Mouse (Mus musculus) urinary bladder, postnatal 4 days (tissue): ENCODE measurements around the gene Strn3.
"Not testable (repeated sequence)": the region's sequence is repeated elsewhere in the genome, so short reads cannot be mapped to it uniquely, and the experiment has no call there.

Source experiments
- DNase-seq, 2 experiments: peaks; one replicate each; pipeline ENCODE4 v3.0.0; 2021 to 2022; ENCODE audit warnings: low spot score in 2 of 2

The Strn3 gene

GRCm38 (mm10) chr12:51694096-51694495 is 2.4 kb upstream of the Strn3 start:
- DNase-seq, result no peak

- no peak for DNase-seq
Measured at GRCm38 (mm10) chr12:51693419-51693818, 1.7 kb upstream of the Strn3 start.

GRCm38 (mm10) chr12:51692870-51693269 is 1.2 kb upstream of the Strn3 start:
- DNase-seq, result not testable (repeated sequence)

DNA sequence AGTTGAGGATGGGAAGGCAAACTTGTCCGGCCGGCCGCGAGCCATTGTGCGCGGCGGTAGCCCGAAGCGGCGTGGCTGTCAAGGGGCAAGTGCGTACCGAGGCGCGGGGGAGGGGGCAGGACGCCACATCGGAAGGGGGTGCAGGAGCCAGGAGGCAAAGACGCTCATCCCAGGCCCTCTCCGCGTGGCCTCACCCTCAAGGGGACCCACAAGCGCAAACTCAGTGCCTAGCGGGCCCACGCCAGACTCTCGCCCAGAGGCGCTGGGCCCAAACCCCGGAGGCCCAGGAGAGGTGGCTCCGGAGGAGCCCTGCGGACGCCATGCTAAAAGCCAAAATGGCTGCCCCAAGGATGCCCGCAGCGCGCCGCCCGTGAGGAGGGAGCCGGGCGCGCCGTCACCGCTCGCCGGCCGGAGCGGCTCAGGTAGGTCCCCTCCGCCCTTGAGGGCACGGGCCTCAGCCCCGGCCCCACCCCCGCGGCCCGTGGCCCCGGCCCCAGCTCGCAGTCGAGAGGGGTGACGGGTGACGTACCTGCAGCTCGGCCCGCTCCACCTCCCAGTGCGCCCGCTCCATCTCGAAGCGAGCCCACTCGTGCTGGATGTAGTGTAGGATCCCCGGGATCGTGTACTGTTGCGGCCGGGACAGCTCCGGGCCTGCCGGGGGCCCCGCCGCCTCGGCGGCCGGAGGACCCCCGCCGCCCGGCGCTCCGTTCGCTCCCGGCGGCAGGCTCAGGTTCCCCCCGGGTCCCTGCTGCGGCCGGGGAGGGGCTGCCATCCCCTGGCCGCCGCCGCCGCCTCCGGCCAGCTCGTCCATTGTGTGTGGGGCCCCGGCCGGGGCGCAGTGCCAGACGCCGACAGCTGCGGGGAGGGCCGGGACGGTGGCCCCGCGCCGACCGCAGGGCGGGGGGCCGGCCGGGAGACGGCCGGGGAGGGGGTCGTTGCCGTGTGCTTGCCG is 528 bp downstream of the Strn3 start, which contains the start of gene Ap4s1:
Ap4s1 (plus strand) TSS at position 141 of the 952 bp plus-strand sequence.
- DNase-seq, result peak; percentile 59 to 63

DNA sequence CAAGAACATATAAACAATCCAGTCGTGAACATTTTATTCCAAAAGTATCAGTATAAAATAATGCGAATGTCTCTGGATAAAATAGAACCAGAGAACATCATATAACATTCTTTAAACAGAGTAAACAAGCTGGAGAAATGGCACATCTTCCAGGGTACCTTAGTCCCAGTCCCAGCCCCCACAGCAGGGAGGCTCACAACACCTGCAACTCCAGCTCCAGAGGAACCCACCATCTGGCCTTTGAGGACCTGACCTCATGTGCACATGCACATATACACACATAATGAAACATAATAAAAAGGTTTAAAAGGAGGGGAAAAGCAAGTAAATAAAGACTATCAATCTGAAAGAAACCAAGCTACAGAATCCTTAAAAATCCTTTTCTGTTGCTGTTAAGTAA is 3.2 kb downstream of the Strn3 start:
- DNase-seq, result no peak

DNA sequence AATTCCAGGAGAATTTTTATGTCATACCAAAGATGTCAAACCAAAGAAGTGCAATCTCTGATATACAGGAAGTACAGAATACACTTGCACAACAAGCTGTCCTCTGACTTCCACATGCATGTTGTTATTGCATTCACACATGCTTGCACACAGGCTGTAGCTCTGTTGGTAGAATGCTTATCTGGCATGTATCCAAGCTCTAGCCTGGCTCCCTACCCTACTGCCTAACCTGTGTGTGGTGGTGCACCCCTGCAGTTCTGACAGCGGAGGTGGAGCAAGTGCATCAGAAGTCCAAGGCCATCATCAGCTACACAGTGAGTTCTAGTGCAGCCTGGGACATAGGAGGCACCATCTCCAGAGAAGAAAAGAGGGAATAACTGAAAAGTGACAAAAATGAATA is 12.9 kb downstream of the Strn3 start:
- DNase-seq, result no peak

GRCm38 (mm10) chr12:51676442-51676841 is 15.3 kb downstream of the Strn3 start:
- DNase-seq, result no peak

DNA sequence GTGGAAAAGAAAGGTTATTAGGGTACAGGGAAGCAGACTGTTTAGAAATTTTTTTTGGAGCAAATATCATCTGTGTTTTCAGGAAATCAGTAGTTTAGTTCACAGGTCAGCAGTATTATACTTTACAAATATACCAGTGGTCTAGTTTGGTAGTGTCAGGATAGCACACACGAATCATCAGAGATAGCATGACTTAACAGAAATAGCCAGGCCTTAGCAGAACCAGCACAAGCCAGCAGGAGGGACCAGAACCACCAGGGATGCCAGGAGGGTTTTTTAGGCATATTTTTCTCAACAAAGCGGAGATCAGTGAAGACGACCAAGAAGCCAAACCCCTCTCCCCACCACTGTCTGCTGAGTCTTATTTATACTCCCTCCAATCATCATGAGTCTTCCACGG is 18.4 kb downstream of the Strn3 start:
- DNase-seq, result no peak

GRCm38 (mm10) chr12:51671231-51671891 is 20.3 kb downstream of the Strn3 start:
- DNase-seq, result no peak

DNA sequence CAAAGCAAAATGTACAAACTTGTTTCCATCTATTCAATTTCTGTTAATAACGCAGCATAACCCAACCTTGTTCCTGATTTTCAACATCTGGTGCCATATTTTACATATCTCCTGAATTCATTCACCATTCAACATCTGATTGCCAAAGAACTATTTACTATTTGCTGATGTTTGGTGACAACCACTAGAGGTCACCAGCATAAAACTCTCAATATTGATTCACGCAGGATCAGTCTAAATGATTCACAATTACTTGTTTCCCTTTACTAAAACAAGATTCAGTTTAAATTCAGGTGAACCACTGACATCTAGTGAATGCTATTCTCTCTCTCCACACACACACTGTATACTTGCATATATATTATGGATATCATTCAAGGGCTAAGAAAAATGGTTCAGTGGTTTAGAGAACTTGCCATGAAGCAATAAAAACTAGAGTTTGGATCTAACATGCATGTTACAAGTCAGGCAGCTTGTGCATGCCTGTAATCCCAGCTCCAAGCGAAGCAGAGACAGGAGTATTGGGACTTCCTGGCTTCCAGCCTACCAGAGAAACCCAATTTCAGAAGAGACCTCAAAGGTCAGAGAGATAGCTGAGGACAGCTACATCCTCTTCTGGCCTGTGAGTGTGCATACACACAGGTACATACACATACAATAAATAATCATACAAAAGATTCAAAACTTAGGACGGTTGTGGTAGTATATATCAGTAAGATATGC is 24.8 kb downstream of the Strn3 start:
- no peak for DNase-seq

- DNase-seq, result no peak
Measured at GRCm38 (mm10) chr12:51663908-51664307, 27.8 kb downstream of the Strn3 start.

- no peak for DNase-seq
Measured at GRCm38 (mm10) chr12:51663011-51663410, 28.7 kb downstream of the Strn3 start.

GRCm38 (mm10) chr12:51655944-51656465 is 35.7 kb downstream of the Strn3 start:
- DNase-seq, result no peak

GRCm38 (mm10) chr12:51649401-51649800 is 42.3 kb downstream of the Strn3 start:
- not testable (repeated sequence) for DNase-seq

GRCm38 (mm10) chr12:51641871-51642270 is 49.8 kb downstream of the Strn3 start:
- DNase-seq, result no peak

GRCm38 (mm10) chr12:51636689-51637470 is 54.8 kb downstream of the Strn3 start:
- no peak for DNase-seq

DNA sequence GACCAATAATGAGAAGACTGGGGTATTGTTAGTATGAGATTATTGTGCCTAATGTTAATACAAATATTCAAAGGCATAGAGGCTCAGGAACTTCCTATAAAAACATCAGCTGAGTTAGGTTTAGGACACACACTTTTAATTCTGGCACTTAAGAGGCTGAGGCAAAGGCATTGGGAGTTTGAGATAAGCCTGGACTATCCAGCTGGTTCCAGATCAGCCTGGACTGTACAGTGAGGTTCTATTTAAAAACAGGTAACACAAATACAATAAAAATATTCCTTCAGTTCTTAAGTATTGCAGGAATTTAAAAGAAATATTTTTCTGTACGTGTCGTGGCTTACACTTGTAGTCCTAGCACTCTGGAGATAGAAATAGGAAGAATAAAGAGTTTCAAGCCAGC is 55.4 kb downstream of the Strn3 start:
- DNase-seq, result no peak

DNA sequence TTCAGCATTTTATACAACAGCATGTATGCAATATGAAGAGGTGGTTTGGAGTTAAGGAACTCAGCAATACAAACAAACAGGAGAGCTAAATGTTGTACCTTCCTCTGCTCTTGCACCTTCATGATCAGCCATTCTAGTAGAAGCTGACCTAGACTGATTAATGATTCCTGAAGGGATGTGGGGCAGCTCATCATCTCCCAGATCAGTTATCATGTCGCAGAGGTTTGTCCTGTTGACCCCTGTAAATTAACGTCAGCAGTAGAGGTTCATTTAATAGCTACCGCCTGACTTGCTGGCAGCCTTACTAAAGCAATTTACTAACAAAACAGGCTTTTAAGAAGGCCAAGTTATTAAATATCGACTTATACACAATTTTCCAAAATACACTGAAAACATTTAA is 58.2 kb downstream of the Strn3 start:
- no peak for DNase-seq

- DNase-seq, result no peak
Measured at GRCm38 (mm10) chr12:51623366-51623694, 68.4 kb downstream of the Strn3 start.

- no peak for DNase-seq
Measured at GRCm38 (mm10) chr12:51622670-51623365, 68.9 kb downstream of the Strn3 start.

DNA sequence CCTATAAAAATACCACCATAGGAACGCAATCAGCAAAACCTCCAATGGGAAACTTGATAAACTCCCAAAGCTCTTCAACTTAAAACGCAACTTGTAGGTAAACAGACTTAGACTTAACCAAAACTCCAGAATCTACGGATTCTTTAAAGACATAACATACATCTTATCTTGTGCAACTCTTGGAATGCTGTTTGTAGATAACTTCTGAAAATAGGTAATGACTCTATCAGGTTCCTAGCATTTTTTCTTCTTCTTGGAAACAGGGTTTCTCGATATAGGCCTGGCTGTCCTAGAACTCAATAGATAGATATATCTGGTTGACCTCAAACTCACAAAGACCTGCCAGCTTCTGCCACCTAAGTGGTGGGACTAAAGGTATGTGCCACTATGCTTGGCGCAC is 70.5 kb downstream of the Strn3 start:
- DNase-seq, result no peak
